Mouse (Mus musculus) olfactory bulb, adult 2 months (tissue): ENCODE measurements around the gene Usp31.

Experiments used
- CTCF ChIP-seq: fragments of 200-500 bp; IDR thresholded peaks from 2 replicates; pipeline ENCODE4 v1.5.1; 2012; ENCODE audit warnings: low read depth, mild to moderate bottlenecking, low read length, moderate library complexity; ENCODE audit not compliant: insufficient read depth
- POLR2A ChIP-seq: fragments of 200-500 bp; IDR thresholded peaks from 2 replicates; pipeline ENCODE4 v1.6.1; 2012; ENCODE audit warnings: mild to moderate bottlenecking, low read depth, low read length, moderate library complexity; ENCODE audit not compliant: insufficient read depth

- no peak for TF ChIP-seq CTCF
- no peak for TF ChIP-seq POLR2A
Observed at GRCm38 (mm10) chr7:121650724-121651123, 56.3 kb downstream of the Usp31 start.
